Mouse (Mus musculus) erythroblast, embryonic 14.5 days (primary cell): Measurements from ENCODE around the gene BC005624.

Source experiments
- GATA1 ChIP-seq: IDR thresholded peaks from 2 replicates; pipeline ENCODE4 v1.6.1; 2012; ENCODE audit warnings: low read length, inconsistent platforms, mixed read lengths
- TAL1 ChIP-seq: IDR thresholded peaks from 3 replicates; pipeline ENCODE4 v1.6.1; 2012; ENCODE audit warnings: low read length, inconsistent platforms, mixed read lengths

DNA sequence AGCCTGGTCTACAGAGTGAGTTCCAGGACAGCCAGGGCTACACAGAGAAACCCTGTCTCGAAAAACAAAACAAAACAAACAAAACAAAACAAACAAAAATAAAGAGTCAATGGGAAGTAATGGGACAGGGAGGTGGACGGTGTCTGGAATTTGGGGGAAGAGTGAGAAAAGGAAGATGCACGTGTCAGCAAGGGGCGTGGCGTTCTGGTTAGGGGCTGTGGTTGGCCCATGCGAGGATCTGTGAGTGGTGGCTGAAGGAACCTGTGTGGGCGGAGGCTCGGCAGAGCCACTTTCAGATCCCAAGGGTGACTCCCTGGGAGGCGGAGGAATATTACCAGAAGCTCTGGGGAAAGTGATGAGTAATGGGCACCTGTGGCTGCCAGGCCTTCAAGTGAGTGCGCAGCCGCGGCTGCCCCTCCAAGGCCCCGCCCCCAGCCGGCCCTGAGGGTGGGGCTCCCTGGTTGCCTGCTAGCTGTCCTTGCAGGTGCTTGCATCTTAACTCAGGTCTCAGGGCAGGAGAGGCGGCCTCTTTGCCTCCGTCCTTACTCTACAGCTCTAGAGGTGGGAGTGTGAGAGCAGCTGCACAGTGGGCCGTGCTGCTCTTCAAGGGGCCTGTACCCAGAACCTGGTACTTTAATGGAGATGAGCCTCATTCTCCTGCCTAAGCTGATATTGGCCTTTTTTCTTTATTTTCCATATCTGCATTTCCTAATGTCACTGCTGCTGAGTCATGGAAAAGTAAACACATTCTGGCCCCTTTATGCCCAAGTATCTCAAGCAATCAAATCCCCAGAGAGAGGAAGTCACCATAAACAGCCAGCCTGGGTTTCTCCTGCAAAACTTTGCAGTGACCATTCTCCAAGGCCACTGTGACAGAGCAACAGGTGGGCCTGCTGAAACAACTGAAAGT lies 3.4 kb upstream of the BC005624 start:
- TF ChIP-seq TAL1 (no peak), GATA1 (no peak)
